Mouse (Mus musculus): ENCODE measurements around the gene Pepd. TPM values are rescaled to one million over a fixed set of nuclear protein-coding genes. Genes with fewer than 3 reads are reported as not detected.

Pepd gene
- polyA plus RNA-seq, 2 experiments from 2014 or later = 53.8 to 54.2 TPM

DNA sequence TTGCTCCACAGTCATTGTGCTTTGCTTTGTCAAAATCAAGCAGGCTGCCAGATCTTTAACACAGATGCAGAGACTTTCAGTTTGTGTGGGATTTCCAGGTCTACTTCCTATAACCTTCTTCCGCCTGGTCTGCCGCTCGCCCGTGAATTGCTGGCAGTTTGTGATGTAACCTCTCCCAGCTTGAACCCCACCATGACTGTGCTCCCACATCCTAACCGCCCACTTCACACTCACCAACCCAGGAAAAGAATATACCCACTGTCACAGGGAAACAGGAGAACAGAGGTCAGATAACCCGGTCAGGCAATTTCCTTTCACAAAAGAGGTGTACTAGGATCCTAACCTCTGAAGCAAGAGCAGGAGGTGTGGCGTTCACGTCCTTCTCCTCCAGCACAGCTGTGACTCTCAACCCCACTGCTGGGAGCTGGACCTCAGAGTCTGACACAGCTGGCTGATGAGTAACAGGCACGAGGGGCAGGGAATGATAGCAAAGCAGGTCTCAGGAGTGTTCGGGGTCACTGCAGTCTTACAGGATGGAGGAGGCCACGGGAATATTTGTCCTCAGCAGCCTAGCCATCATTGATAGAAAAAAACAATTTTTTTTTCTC is 72.5 kb downstream of the Pepd start:
- peak; percentile 14 for ATAC-seq

DNA sequence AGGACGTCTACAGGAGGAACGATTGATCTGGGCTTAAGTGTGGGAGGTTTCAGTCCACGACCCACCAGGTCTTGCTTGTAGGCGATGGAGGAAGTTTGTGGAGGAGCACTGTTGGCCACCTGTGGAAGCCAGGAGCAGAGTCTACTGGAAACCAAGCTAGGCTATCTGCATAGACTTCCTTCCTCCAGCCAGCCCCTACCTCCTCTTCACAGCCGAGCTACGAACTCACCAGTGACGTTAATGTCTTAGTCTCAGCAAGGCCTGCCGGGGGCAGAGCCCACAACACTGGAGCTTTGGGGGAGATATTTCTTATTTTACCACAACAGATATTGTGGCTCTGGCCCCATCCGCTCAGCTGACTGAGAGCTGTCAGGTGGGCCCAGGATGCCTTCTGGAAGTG is 73.0 kb downstream of the Pepd start:
- ATAC-seq = peak; percentile 53

DNA sequence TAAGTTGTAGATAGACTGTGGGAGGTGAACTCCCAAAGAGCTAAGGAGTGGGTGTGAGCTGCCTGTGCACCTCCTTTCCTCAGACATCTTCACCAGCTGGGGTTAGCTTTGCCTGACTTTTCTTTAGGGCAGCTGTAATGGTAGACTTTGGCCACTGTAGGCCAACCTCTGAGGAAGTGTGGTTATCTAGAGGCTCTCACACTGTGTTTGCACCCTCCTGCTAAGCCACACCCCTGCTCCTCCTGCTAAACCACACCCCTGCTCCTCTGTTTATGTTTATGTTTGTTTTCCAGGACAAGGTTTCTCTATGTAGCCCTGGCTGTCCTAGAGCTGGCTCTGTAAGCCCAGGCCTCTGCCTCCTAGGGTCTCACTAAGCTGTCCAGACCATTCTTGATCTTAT is 73.5 kb downstream of the Pepd start:
- peak; percentile 53 for ATAC-seq

DNA sequence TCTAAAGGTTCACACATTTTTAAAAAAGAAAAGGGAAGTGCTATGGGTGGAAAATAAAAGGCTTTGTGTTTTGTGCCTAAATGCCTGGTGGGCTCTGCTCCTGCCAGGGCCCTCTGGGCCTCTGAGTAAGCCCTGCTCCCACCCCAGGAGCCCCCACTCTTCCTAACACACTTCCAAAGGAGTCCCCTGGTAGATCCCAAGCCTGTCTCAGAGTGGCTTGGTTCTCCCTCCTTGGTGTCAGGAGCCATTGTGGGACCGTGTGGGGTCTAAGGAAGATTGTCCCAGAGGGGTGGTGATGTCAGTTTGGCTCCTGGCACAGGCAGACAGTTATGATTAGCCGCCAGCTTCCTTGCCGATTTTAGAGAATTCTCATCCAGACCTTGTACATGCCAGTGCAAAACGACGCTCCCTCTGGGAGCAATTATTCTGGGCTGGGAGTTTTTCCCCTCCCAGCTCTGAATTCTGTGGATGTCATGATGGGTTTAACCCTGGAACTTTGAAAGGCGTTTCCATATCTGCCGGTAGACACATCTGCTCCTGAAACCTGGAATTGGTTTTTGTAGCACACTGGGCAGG is 74.5 kb downstream of the Pepd start:
- no peak for ATAC-seq

DNA sequence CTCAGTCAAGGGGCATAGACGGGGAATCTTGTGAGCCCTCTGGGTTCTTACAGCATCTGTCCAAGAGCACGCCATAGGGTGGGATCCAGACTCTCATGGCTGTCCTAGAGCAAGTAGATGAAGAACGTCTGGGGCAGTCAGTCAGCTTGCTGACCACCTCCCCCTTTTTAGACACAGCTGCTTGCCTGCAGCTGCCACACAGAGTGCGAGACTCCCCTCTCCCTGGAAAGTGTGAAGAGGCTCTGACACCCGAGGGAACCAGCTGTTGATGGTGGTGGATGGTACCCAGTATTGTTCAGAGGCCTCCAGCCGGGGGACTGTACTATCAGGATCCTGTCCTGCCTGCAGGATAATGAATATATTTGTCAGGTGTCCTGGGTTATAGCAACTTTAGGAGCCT is 75.1 kb downstream of the Pepd start:
- no peak for ATAC-seq

DNA sequence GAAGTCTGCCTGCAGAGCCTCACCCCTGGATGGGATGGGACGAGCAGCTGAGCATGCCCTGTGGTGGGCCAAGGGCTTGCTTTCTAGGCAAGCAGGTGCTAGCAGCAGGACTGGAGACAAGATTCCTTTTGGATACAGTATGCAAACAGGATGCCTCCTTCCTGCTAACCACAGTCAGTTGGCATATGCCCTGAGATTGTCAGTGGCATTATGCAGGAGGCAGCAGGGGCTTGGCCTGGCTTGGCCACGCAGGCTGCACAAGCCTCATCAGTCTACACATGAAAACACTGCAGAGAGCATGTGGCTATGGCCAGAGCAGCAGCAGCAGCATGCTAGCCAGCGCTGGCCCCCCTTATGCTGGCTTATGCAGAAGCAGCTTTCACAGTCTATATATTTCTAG is 76.3 kb downstream of the Pepd start:
- no peak for ATAC-seq

DNA sequence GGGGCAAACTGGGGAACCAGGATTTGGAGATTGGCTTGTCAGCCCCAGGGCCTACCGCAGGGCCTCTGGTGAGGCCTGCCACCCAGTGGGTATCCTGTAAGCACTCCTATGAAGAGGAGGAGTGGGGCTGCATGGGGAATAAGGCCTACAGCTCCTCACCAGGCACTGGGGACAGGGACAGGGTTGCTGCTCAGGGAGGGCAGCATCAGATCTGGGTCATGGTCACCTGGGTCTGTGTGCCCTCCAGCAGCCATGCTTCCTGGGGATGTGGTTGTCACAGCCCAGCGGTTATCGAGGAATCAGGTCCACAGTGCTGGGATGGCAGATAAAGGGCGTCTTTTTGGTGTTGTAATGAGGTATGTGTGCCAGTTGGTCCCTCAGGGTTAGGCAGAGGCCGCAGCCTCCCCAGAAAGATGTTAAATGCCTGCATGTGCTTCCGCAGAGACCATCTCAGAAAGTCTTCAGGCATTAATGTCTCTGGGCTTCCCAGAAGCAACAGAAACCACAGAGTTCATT is 79.6 kb downstream of the Pepd start:
- ATAC-seq = no peak

DNA sequence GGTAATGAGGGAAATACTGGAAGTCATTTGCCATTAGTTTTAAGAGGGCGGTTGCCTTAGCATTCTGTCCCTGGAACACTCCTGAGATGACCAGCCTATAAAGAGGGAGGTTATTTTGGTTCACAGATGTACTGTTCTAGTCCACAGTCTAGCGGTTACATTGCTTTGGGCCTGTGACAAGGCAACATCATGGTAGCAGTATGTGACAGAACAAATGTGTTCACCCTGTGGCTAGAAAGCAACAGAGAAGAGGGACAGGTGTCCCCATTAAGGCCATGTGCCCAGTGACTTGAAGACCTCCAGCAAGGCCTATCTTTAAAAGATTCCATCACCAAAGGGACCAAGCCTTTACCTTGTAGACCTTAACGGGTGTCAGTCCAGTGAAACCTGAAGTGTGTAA is 80.6 kb downstream of the Pepd start:
- ATAC-seq = no peak

DNA sequence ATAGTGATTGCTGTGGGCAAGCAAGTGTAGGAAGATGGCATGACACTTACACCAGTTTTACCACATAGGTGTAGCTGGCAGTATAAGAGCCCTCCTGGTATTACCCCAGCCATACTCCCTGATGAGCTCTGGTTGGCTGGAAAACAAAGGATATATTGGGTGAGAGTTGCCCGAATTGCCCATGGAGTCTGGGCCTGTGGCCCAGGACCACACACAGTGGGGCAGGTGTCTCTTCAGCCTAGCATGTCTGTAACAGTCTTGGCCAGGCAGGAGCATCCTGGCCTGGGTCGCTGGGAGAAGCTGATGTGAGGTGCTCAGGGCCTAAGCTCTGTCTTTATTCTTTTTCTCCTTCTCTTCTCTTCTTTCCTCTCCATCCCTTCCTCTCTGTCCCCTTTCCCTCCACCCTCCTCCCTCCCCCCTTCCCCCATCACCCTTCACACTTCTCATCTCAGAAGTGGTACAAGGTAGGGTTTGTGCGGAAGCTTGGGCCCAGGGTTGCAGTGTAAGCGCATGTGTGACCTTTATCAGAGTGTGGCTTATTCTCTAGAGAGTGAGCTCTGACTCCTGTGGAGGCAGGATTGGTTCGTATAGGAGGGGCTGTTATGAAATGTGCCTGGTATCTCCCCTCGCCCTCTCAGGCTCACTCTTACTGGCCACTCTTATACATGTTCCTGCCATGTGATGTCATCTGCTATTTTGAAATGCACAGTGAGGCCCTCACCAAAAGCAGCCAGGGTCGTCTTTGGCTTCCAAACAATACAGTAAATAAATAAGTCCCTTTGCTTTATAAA is 83.9 kb downstream of the Pepd start:
- ATAC-seq = no peak

DNA sequence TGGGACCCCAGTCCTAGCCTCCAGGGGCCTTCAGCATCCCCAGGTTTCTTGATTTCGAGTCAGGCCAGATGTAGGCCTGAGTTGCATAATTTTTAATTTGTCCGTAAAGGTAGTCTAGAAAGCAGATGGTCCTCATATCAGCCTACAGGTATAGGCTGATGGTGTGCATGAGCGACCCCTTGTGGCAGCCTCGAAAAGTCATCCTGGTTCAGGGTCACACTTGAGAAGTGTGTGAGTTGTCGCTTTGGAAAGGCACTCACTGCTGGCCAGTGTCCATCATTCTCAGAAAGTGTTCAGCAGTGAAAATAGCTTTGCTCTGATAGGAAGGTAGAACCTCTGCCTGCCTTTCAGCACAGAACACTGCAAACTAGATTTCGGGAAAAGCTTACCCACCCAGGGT is 88.7 kb downstream of the Pepd start:
- ATAC-seq = no peak

DNA sequence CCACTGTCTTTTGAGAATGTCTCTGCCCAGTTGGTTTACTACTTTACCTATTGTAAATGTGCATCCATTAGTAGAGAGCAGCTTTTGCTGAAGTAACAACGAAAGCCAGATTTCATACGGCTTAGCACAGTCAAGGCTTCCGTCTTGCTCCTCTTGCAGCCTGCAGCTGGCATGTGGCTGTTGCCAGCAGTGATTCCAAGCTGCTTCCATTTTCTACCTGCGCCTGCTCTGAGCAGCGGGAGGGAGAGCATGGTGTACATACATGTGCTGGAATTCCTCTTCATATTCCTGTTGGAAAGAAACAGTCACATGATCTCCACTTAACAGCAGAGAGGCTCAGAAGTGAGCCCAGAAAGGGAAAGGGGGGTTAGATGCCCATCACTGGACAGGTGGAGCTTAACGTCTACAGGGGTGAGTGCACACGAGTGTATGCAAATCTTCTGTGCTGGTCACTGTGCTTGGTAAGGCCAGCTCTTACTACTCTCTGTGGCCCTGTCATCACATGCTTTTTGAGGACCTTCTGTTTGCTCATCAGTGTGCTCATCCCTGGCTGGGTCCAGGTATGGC is 91.1 kb downstream of the Pepd start:
- no peak for ATAC-seq

DNA sequence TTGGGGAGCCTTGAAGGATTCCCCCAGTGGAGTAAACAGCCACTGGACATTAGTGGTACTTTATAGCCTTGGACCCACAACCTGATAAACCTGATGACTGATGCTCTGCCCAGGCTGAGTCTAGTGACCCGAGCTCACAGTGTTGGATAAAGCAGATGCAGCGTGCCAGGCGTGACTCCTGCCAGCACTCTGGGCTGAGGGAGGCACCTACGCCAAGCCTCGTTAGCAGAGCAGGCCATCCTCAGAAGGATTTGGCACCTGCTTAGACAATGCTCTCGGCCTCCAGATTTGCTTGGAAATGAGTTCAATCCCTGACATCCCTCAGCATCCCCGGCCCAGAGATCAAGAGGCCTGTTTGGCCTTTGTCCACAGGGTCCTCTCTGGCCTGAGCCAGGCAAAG is 94.5 kb downstream of the Pepd start:
- no peak for ATAC-seq

DNA sequence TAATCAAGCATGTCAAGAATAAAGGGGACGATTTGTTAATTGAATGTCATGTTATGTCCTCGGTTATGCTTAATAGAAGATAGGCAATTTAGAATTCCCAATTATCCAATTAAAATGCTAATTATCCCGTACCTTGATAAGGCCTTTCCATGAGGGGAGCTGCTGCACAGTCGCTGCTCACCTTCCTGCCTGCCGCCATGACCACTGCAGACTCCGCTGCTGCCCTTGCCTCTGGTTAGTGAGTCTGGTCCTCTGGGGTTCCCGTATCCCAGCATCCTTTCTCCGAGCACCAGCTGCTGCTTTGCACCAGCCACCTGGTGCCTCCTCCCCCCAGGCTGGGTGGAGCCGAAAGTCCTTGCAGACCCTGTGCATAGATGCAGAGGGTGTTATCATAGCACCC is 101.0 kb downstream of the Pepd start:
- no peak for ATAC-seq

DNA sequence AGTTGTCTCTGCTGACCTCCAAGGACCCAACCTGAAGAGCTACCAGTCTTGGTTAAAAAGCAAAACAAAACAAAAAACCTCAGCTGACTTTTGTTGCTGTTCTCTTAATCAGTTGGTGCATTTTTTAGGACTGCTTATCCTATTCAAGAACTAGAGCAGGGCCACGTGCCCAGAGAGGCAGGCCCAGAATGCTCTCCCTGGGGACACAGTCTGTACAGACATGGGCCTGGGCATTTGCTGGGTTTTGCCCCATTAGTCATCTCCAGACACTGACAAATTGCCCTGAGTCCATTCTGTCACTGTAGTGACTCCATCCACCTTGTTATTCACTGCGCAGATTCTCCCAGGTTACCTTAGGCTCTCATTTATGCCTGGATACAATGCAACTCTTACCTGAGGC is 103.1 kb downstream of the Pepd start:
- no peak for ATAC-seq

DNA sequence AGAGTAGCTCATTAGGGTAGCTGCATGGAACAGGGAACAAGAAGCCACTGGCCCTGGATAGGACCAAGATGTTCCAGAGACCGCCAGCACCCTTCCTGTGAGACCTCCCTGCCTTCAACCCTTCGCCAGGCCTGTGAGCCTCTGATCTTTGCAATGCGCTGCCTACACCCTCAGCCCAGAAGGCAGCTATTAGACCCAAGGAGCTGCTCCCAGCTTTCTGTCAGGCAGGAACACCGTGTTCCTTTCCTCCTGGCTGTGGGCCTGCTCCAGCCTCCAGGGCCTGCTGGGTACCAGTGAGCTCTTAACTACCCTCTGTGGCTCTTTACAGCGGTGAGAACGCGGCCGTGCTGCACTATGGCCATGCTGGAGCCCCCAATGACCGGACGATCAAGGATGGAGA is 109.2 kb downstream of the Pepd start:
- no peak for ATAC-seq

DNA sequence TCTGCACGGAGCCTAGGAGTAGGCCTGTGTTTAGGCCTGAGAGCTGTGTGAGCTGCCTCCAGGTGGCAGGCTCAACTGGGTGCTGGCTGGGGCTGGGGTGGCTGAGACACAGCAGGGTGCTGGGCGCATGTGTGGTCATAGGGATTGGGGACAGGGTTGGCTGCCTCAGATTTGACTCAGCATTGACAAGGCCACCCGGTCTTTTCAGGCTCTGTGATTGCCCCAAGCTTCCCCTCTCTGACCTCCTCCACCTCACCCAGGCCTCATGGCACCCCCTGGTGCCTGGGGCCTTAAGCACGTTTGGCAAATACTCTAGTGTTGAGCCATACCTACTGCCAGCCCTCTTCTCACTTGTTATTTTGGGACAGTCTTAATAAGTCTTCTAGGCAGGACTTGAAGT is 111.1 kb downstream of the Pepd start:
- no peak for ATAC-seq

DNA sequence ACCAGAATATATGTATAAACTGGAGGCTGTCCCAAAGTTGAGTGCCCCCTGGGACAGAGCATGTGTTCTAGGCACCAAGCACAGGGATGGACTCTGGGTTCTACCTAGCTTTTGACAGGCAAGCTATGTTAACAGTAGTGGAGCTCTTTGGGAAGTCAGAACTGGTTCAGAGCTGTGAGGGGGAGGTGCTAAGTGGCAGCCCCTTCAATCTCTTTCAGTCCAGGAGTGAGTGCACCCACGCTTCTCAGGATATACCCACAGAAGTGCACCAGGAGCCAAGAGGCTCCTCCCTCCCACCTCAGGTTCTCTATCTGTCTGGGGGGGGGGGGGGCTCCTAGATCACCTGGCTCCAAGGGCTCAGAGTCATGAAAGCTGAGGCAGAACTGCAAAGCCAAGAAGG is 112.2 kb downstream of the Pepd start:
- ATAC-seq = no peak

DNA sequence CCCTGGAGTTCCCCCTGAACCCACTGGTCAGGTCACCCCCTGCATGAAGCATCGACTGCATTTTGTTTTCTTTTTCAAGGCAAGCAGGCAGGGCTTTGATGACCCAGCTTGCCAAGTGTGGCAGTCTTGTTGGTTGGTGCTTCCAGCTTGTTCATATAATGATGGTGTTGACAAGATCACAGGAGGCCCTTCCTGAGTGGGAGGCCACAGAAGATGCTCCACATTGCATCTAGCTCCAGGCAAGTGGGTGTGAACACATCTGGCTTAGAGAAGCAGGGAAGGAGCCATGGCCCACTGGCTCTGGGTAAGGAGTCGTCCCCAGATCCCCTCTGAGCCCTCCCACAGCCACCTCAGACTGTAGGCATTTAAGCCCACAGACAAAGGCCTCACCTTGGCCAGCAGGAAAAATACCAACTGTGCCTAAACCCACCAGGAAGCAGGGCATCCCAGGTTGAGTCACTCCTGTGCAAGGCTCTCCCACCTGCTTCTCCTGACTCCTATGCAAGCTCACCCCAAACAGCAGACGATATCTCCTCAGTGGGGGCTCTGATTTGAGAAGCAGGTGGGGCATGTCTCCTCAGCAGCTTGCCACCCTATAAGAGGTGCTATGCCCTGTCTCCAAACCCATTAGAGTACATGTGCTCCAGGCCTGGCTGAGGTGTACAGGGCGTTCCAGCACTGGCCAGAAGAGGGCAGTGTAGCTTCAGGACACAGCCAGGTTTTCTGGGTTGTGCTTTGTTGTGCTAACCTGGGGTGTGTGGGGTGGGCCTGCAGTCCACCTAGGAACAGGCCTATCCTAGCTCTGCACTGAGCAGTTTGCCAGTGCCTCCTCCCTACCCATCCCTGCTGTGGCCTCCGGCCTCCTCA is 113.5 kb downstream of the Pepd start:
- ATAC-seq = peak; percentile 69

DNA sequence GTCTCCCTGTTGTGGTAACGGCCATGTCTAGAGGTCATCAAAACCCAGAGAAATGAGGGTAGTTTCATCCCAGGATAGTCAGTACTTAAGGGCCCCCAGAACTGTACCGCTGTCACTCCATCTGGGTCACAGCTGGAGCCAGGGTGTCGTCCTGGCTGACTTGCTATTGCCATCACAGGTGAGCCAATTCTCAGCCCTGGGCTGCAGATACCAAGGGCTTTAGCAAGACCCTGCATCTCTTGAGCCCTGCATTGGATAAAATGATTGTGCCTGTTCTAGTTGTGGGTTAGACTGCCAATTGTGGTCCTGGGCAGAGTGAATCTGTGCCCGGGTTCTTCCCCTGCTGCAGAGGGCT is 114.1 kb downstream of the Pepd start:
- ATAC-seq = no peak

DNA sequence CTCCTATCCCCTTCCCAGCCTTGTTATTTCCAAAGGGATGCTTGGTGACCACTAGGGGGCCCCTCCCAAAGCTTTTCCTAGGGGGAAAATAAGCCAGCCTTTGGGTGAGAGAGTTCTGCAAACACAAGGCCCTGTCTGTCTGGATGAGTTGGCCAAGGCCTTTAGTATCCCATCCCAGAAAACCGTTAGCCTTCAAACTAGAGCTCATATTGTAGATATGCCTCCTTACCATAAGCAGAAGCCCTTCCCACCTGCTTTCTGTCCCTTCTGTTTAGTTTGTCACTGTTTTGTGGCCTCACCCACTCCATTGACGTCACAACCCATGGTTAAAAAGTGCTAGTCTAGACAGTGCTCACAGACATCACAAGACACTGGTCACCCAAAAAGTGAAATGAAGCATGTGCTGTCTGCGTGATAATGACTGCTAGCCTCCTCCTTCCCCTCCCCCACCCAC is 114.7 kb downstream of the Pepd start:
- no peak for ATAC-seq

DNA sequence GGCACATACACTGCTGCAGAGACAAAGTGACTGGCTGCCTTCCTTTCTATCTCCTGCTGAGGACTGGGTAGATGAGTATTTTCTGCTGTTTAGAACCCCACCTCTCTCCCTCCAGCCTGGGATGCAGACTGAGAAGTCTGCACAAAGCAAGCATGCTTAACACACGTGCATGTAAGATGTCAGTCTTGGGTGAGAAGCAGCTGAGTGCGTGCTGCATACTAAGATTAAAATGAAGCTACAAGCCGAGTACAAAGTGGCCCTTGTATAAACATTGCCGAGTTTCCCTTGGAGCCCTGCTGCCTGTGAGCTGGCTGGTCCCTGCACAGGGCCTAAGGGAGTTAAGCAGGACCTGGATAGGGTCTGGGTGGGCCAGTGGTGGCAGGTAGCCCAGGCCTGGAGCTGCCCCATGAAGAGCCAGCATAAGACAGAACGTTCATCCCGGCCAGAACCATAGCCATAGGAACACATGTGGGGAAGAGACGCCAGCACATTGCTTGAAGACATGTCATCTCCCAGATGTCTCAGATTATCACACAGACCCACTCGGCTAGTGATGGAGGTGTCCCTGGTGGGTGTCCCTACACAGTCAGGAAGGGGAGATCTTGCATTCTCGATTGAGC is 115.7 kb downstream of the Pepd start:
- ATAC-seq = no peak

DNA sequence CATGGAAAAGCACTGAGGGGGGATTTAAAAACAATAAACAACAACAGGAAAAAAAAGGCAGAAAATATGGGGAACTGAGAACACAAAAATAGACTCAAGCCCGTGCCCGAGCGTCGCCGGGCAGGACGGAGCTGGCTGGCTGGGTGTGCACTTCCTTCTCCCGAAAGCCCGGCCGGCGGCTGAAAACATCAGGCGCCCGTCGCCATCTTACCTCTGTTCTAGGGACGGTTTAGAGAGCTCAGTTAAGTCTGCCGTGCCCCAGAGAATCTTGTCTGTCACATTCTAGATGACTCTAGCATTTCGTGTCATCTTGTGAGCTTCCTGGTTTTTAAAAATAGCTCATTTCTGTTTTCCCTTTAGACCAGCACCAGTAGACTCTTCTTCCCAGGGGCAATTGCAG is 116.4 kb downstream of the Pepd start:
- ATAC-seq = no peak

Measured in activated CD4-positive, CD25-positive, alpha-beta regulatory T cell, adult 4 months (primary cell).